Mouse (Mus musculus) stomach, embryonic 14.5 days (tissue): ENCODE measurements around the gene Il17re. TPM values are rescaled to one million over a fixed set of nuclear protein-coding genes. Genes with fewer than 3 reads are reported as not detected.

ENCODE experiments used
- ATAC-seq: fragments of 200-750 bp; cut with Nextera tagmentation; 2 replicates; pipeline ENCODE4 v1.8.0; 2017; ENCODE audit warnings: low read depth, moderate TSS enrichment; ENCODE audit not compliant: insufficient number of reproducible peaks, insufficient read depth, low FRiP score
- H3K27ac ChIP-seq: fragments of 300-500 bp; sonication (generic); 2 replicates; pipeline ENCODE4 v1.5.1; 2014; ENCODE audit warnings: mild to moderate bottlenecking, low read length, moderate library complexity, mixed read lengths
- H3K27me3 ChIP-seq: fragments of 300-500 bp; sonication (generic); 2 replicates; pipeline ENCODE4 v1.6.1; 2014; ENCODE audit warnings: low read length, control low read depth, mixed read lengths; ENCODE audit not compliant: control insufficient read depth, insufficient read depth
- H3K36me3 ChIP-seq: fragments of 300-500 bp; sonication (generic); 2 replicates; pipeline ENCODE4 v1.6.1; 2014; ENCODE audit warnings: mild to moderate bottlenecking, control low read depth, low read length, moderate library complexity, mixed read lengths; ENCODE audit not compliant: control insufficient read depth, insufficient read depth
- H3K4me1 ChIP-seq: fragments of 300-500 bp; sonication (generic); 2 replicates; pipeline ENCODE4 v1.6.1; 2014; ENCODE audit warnings: low read length, control low read depth, mixed read lengths; ENCODE audit not compliant: control insufficient read depth, insufficient read depth
- H3K4me2 ChIP-seq: fragments of 300-500 bp; sonication (generic); replicated peaks from 2 replicates; pipeline ENCODE4 v1.6.1; 2014; ENCODE audit warnings: low read depth, low read length, control low read depth
- H3K4me3 ChIP-seq: fragments of 300-500 bp; sonication (generic); 2 replicates; pipeline ENCODE4 v1.5.1; 2014; ENCODE audit warnings: low read depth, low read length, control low read depth
- H3K9ac ChIP-seq: fragments of 300-500 bp; sonication (generic); replicated peaks from 2 replicates; pipeline ENCODE4 v1.6.1; 2014; ENCODE audit warnings: low read depth, mild to moderate bottlenecking, control low read depth, low read length, moderate library complexity, mixed read lengths
- H3K9me3 ChIP-seq: fragments of 300-500 bp; sonication (generic); 2 replicates; pipeline ENCODE4 v1.6.1; 2016; ENCODE audit warnings: low read depth, low read length, control low read depth; ENCODE audit not compliant: control insufficient read depth
- WGBS: fragments of 180-500 bp; shearing (Covaris S2); extraction: QIAGEN DNeasy Blood & Tissue Kit; methylation state at CpG from one replicate; pipeline ENCODE4 v1.1.7; 2014; 5-methylcytosine and 5-hydroxymethylcytosine counted together
- polyA plus RNA-seq: library from polyadenylated mRNA; unstranded; fragments of >200 nt; fragmentation: Nextera tagmentation; extraction: Ambion mirVana; gene quantifications from 2 replicates; pipeline ENCODE4 v1.2.1, GENCODE M21; 2014

The Il17re gene
- polyA plus RNA-seq, 1 experiment from 2014 or later: 19.8 TPM

GRCm38 (mm10) chr6:113483100-113483615, 24.9 kb downstream of the Il17re start, which contains the start of gene Creld1:
TSS of gene Creld1 (plus strand) at chr6:113483297.
- Histone ChIP-seq H3K4me1 (0 out of 2 replicates have a peak, but pooled peaks cover 3% of the 10 kb centered on the region), H3K4me3 (peak within 1 kb of the TSS; percentile 39), H3K27me3 (peaks cover 11% of the 10 kb centered on the region; the same call in 1 of the 2 replicates), H3K4me2 (peak within 1 kb of the TSS; percentile 67), H3K9ac (peak within 1 kb of the TSS; percentile 42), H3K9me3 (no peaks in the 10 kb centered on the region), H3K27ac (peak within 1 kb of the TSS; percentile 76), H3K36me3 (no peaks in the 10 kb centered on the region)
- ATAC-seq: peak; percentile 92
- WGBS: under 1% methylated on average over 26 of the region's 26 CpGs

- H3K27me3 ChIP-seq: peaks cover 11% of the 10 kb centered on the region; the same call in 1 of the 2 replicates
- WGBS: 8% methylated on average over 10 of the region's 10 CpGs
- H3K27ac ChIP-seq: no peak overlapping the region
- H3K4me2 ChIP-seq: peak overlapping the region; percentile 67
- H3K4me3 ChIP-seq: peak overlapping the region; percentile 39
- peak overlapping the region; percentile 31 for H3K9ac ChIP-seq
- peak; percentile 25 for ATAC-seq
- H3K9me3 ChIP-seq: no peaks in the 10 kb centered on the region
- 0 out of 2 replicates have a peak, but pooled peaks cover 3% of the 10 kb centered on the region for H3K4me1 ChIP-seq
- no peaks in the 10 kb centered on the region for H3K36me3 ChIP-seq
These were observed 25.4 kb downstream of the Il17re start for GRCm38 (mm10) chr6:113483729-113484128.

GRCm38 (mm10) chr6:113487125-113487576, 28.9 kb downstream of the Il17re start:
- 58% methylated on average over 7 of the region's 7 CpGs for WGBS
- H3K9ac ChIP-seq: no peak overlapping the region
- no peak overlapping the region for H3K27ac ChIP-seq
- 0 out of 2 replicates have a peak, but pooled peaks cover 5% of the 10 kb centered on the region for H3K27me3 ChIP-seq
- H3K36me3 ChIP-seq: no peaks in the 10 kb centered on the region
- no peak for ATAC-seq
- H3K9me3 ChIP-seq: no peaks in the 10 kb centered on the region
- H3K4me2 ChIP-seq: no peak overlapping the region
- no peak overlapping the region for H3K4me3 ChIP-seq
- H3K4me1 ChIP-seq: 0 out of 2 replicates have a peak, but pooled peaks cover 3% of the 10 kb centered on the region

GRCm38 (mm10) chr6:113489410-113489809, 31.1 kb downstream of the Il17re start:
- 93% methylated on average over 14 of the region's 14 CpGs for WGBS
- Histone ChIP-seq H3K4me3 (no peak overlapping the region), H3K27ac (no peak overlapping the region), H3K36me3 (no peaks in the 10 kb centered on the region), H3K4me2 (no peak overlapping the region), H3K9me3 (no peaks in the 10 kb centered on the region), H3K4me1 (no peaks in the 10 kb centered on the region), H3K9ac (no peak overlapping the region), H3K27me3 (no peaks in the 10 kb centered on the region)
- no peak for ATAC-seq

- Histone ChIP-seq H3K27me3 (peaks cover 6% of the 10 kb centered on the region; the same call in 1 of the 2 replicates), H3K4me1 (peaks cover 5% of the 10 kb centered on the region; the same call in 1 of the 2 replicates), H3K4me3 (no peak overlapping the region), H3K4me2 (no peak overlapping the region), H3K9ac (no peak overlapping the region), H3K27ac (no peak overlapping the region), H3K9me3 (no peaks in the 10 kb centered on the region), H3K36me3 (no peaks in the 10 kb centered on the region)
- ATAC-seq: no peak
- WGBS: 63% methylated on average over 24 of the region's 24 CpGs
These were observed 34.0 kb downstream of the Il17re start for GRCm38 (mm10) chr6:113492101-113492864.

- H3K27me3 ChIP-seq: peaks cover 6% of the 10 kb centered on the region; the same call in 1 of the 2 replicates
- H3K36me3 ChIP-seq: no peaks in the 10 kb centered on the region
- H3K4me2 ChIP-seq: peak overlapping the region; percentile 70
- H3K4me3 ChIP-seq: peak overlapping the region; percentile 35
- H3K27ac ChIP-seq: no peak overlapping the region
- peak overlapping the region; percentile 28 for H3K9ac ChIP-seq
- peak; percentile 81 for ATAC-seq
- H3K4me1 ChIP-seq: peaks cover 5% of the 10 kb centered on the region; the same call in 1 of the 2 replicates
- no peaks in the 10 kb centered on the region for H3K9me3 ChIP-seq
- under 1% methylated on average over 54 of the region's 54 CpGs for WGBS
These were observed 36.0 kb downstream of the Il17re start for GRCm38 (mm10) chr6:113494258-113494788.

GRCm38 (mm10) chr6:113495071-113495675, 36.9 kb downstream of the Il17re start:
- 45% methylated on average over 28 of the region's 28 CpGs for WGBS
- ATAC-seq: no peak
- Histone ChIP-seq H3K9me3 (no peaks in the 10 kb centered on the region), H3K27ac (no peak overlapping the region), H3K9ac (no peak overlapping the region), H3K36me3 (no peaks in the 10 kb centered on the region), H3K27me3 (peaks cover 6% of the 10 kb centered on the region; the same call in 1 of the 2 replicates), H3K4me1 (peaks cover 5% of the 10 kb centered on the region; the same call in 1 of the 2 replicates), H3K4me3 (peak overlapping the region; percentile 35; the same call in 1 of the 2 replicates), H3K4me2 (peak overlapping the region; percentile 70)

- H3K4me2 ChIP-seq: no peak overlapping the region
- H3K27me3 ChIP-seq: peaks cover 13% of the 10 kb centered on the region
- no peak overlapping the region for H3K4me3 ChIP-seq
- WGBS: 71% methylated on average over 6 of the region's 6 CpGs
- no peaks in the 10 kb centered on the region for H3K36me3 ChIP-seq
- H3K27ac ChIP-seq: no peak overlapping the region
- H3K4me1 ChIP-seq: peaks cover 5% of the 10 kb centered on the region; the same call in 1 of the 2 replicates
- H3K9ac ChIP-seq: no peak overlapping the region
- no peak for ATAC-seq
- H3K9me3 ChIP-seq: no peaks in the 10 kb centered on the region
These were observed 41.1 kb downstream of the Il17re start for GRCm38 (mm10) chr6:113499346-113499745.
